Mouse (Mus musculus) lung, adult 2 months (tissue): Measurements from ENCODE around the gene Nkx1-2.

Source experiments
- CTCF ChIP-seq: fragments of 200-500 bp; IDR thresholded peaks from 2 replicates; pipeline ENCODE4 v1.5.1; 2011; ENCODE audit warnings: mild to moderate bottlenecking, low read length, control low read depth; ENCODE audit not compliant: insufficient read depth
- POLR2A ChIP-seq: fragments of 200-500 bp; IDR thresholded peaks from 2 replicates; pipeline ENCODE4 v1.6.1; 2011; ENCODE audit warnings: low read depth, mild to moderate bottlenecking, control low read depth, low read length, borderline replicate concordance; ENCODE audit errors: extremely low read depth

GRCm38 (mm10) chr7:132608316-132609020 lies 9.0 kb upstream of the Nkx1-2 start:
- no peak for TF ChIP-seq CTCF
- TF ChIP-seq POLR2A, result no peak
